Mouse (Mus musculus): ENCODE data around the gene Acat1. TPM values are rescaled to one million over a fixed set of nuclear protein-coding genes. Genes with fewer than 3 reads are reported as not detected.

Gene Acat1
- polyA plus RNA-seq, 1 experiment from 2014 or later, result 148 TPM

DNA sequence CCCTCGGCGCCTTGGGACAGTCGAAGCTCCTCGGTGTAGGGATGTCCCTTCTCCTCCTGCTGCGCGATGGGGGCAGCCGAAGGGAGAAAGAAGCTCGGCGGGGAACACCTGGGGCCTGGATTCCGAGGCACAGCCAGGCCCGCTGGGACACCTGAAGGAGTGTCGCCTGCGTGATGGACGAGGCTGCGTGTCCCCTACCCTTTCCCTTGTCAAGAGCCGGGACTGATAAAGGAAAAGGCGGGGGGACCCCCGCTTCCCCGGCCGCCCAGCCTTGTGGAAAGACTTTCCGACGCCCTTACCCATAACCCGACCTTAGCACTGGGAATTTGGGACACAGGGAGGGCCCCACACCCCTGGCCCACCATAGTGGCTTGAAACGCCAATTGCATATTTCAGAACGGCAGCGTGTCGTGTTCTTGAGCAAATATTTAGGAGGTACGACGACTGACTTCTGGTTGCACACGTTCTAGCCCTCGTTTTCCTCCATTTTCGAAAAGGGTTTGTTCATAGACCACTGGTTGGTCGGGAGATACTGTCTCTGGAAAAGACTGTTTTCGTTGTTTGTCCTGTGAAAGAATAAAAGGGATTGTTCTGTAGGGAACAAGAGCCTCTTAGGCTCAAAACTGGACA lies 72.7 kb downstream of the Acat1 start:
- Histone ChIP-seq H3K36me3 (ENCODE audit: control insufficient read depth, insufficient read depth) (no peaks in the 10 kb centered on the region), H3K27me3 (ENCODE audit: control insufficient read depth, insufficient read depth, low read depth, low read length) (no peaks in the 10 kb centered on the region), H3K4me3 (ENCODE audit: low read depth, low read length) (peak overlapping the region; percentile 90), H3K9ac (ENCODE audit: low read depth, low read length) (peak overlapping the region; percentile 90), H3K4me1 (ENCODE audit: control insufficient read depth, low read depth, low read length) (peaks cover 6% of the 10 kb centered on the region), H3K9me3 (replicated peaks; ENCODE audit: control insufficient read depth, low read length) (no peaks in the 10 kb centered on the region), H3K4me2 (ENCODE audit: low read depth, low read length) (peak overlapping the region; percentile 82), H3K27ac (ENCODE audit: low read length) (peak overlapping the region; percentile 90)
- peak; percentile 4 for ATAC-seq (ENCODE audit: low read depth)
- under 1% methylated on average over 32 of the region's 34 CpGs for WGBS (ENCODE audit: insufficient replicate concordance)

DNA sequence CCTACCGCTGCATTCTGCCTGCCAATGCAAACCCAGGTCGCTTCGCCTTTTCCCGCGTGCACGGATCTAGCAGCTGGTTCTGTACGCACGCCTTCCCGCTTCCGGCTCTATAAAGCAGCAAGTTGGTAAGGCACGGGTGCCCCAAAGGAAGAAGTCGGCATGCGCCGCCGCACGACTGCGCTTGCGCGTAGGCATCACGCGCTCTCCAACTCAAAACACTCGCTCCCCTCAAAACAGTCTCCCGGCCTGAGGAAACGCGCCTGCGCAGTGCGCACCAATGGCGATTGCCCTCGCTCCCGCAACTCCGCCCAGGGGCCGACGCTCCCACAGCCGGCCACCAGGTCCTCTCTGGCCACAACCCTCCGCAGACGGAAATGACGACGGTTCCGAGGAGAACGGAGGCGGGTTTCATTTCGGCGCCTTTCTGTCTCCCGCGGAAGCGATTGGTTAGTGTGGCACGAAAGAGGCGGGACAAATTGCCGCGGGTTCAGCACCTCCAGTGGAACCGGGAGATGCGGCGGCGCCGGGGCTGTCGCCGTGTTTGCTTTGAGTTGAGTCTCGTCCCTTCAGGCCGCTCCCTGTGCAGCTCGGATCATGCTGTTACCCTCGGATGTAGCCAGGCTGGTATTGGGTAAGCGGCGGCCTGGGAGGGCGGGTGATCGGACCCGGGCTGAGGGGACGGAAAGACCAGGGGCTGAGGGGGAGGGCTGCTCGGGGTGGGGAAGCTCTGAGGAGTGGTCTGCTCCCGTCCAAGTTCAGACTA lies 73.4 kb downstream of the Acat1 start, which contains the start of the genes Atm and Npat:
TSS of gene Atm (minus strand) at position 183 of the 763 bp plus-strand sequence.
TSS of gene Npat (plus strand) at position 490 of the 763 bp plus-strand sequence.
- H3K27me3 ChIP-seq (ENCODE audit: control insufficient read depth, insufficient read depth, low read depth, low read length), result no peaks in the 10 kb centered on the region
- peak within 1 kb of the TSS; percentile 90 for H3K4me3 ChIP-seq (ENCODE audit: low read depth, low read length)
- H3K27ac ChIP-seq (ENCODE audit: low read length), result peak within 1 kb of the TSS; percentile 90
- peak within 1 kb of the TSS; percentile 90 for H3K9ac ChIP-seq (ENCODE audit: low read depth, low read length)
- peak within 1 kb of the TSS; percentile 99 for H3K4me2 ChIP-seq (ENCODE audit: low read depth, low read length)
- H3K4me1 ChIP-seq (ENCODE audit: control insufficient read depth, low read depth, low read length), result peaks cover 6% of the 10 kb centered on the region
- peak; percentile 98 for ATAC-seq (ENCODE audit: low read depth)
- under 1% methylated on average over 69 of the region's 69 CpGs for WGBS (ENCODE audit: insufficient replicate concordance)
- no peaks in the 10 kb centered on the region for H3K9me3 ChIP-seq (replicated peaks; ENCODE audit: control insufficient read depth, low read length)
- no peaks in the 10 kb centered on the region for H3K36me3 ChIP-seq (ENCODE audit: control insufficient read depth, insufficient read depth)

DNA sequence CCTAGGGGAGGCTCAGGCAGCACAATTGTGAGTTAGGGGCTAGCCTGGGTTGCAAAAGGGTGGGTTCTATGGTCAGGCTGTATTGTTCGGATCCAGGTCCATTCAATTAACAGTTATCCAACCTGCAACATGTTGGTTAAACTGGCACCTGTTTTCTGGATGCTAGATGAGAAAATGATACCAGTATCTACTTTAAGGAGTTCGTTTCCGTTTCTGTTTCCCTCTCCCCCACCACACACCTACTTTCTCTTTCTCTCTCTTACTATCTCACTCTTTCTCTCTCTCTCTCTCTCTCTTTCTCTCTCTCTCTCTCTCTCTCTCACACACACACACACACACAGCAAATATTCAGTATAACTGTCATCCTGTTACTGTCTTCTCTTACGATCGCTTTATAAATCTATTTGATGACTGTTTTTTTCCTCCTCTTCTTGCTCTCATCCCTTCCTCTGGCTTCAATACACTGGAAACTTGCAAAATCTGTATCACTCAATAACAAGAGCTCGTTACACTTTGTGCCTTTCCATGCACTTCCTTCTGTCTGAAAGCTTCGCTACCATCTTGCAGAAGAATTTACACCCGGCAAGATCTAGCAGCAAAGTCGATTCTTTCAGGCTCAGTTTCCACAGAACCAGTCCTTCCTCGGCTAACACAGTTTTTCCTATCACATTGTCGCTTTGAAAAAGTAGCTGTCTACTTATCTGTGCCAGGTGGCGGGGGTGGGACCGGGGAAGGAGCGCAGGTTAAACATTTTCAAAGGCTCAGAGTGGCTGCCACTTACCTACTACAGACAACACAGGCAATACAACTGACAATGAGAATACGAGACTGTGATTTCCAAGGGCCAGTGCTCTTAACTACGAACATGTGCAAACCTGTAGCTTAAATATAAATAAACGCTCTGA lies 74.5 kb downstream of the Acat1 start:
- H3K4me2 ChIP-seq (ENCODE audit: low read depth, low read length), result peak overlapping the region; percentile 99
- no peaks in the 10 kb centered on the region for H3K36me3 ChIP-seq (ENCODE audit: control insufficient read depth, insufficient read depth)
- no peaks in the 10 kb centered on the region for H3K9me3 ChIP-seq (replicated peaks; ENCODE audit: control insufficient read depth, low read length)
- no peak for ATAC-seq (ENCODE audit: low read depth)
- 9% methylated on average over 17 of the region's 17 CpGs for WGBS (ENCODE audit: insufficient replicate concordance)
- H3K4me1 ChIP-seq (ENCODE audit: control insufficient read depth, low read depth, low read length), result peaks cover 6% of the 10 kb centered on the region
- peak overlapping the region; percentile 90 for H3K27ac ChIP-seq (ENCODE audit: low read length)
- peak overlapping the region; percentile 90 for H3K4me3 ChIP-seq (ENCODE audit: low read depth, low read length)
- H3K9ac ChIP-seq (ENCODE audit: low read depth, low read length), result peak overlapping the region; percentile 73
- no peaks in the 10 kb centered on the region for H3K27me3 ChIP-seq (ENCODE audit: control insufficient read depth, insufficient read depth, low read depth, low read length)

Other genes starting within 250 kb of the Acat1 start
- 4.1 and 4.2 TPM in 2 replicates for gene Kdelc2, start 226.4 kb downstream of the Acat1 start, polyA plus RNA-seq (2015; fragmentation: Nextera tagmentation; extraction: Ambion mirVana)
- gene 4930550C14Rik, start 208.1 kb downstream of the Acat1 start, polyA plus RNA-seq (2015; fragmentation: Nextera tagmentation; extraction: Ambion mirVana), result 0.40 and 0.55 TPM in 2 replicates
- gene Atm, start 73.6 kb downstream of the Acat1 start, polyA plus RNA-seq (2015; fragmentation: Nextera tagmentation; extraction: Ambion mirVana), result 2.7 and 3.1 TPM in 2 replicates
- 6.9 and 7.6 TPM in 2 replicates for gene Npat, start 73.3 kb downstream of the Acat1 start, polyA plus RNA-seq (2015; fragmentation: Nextera tagmentation; extraction: Ambion mirVana)
- gene Cul5, start 59.6 kb upstream of the Acat1 start, polyA plus RNA-seq (2015; fragmentation: Nextera tagmentation; extraction: Ambion mirVana), result 8.7 and 10.1 TPM in 2 replicates
- gene Rab39, start 95.8 kb upstream of the Acat1 start, polyA plus RNA-seq (2015; fragmentation: Nextera tagmentation; extraction: Ambion mirVana), result 0.73 and 0.76 TPM in 2 replicates
- 0.30 and 0.32 TPM in 2 replicates for gene Slc35f2, start 161.2 kb upstream of the Acat1 start, polyA plus RNA-seq (2015; fragmentation: Nextera tagmentation; extraction: Ambion mirVana)
- 6.6 and 16.0 TPM in 2 replicates for gene Sln, start 239.8 kb upstream of the Acat1 start, polyA plus RNA-seq (2015; fragmentation: Nextera tagmentation; extraction: Ambion mirVana)

All from liver, embryonic 16.5 days (tissue).